Mouse (Mus musculus) lung, postnatal 36 days (tissue): ENCODE results near the gene Ier3.
A peak's percentile ranks its signal among the peaks of the same experiment; 100 is the strongest.
"Not testable (repeated sequence)": the region's sequence is repeated elsewhere in the genome, so short reads cannot be mapped to it uniquely, and the experiment has no call there.

ENCODE experiments used
- DNase-seq: peaks from one replicate; pipeline ENCODE4 v3.0.0; 2022; ENCODE audit warnings: mixed read lengths

Gene Ier3

GRCm38 (mm10) chr17:35837487-35837886 lies 16.0 kb downstream of the Ier3 start:
- peak; percentile 57 for DNase-seq

- peak; percentile 99 for DNase-seq
Measured at GRCm38 (mm10) chr17:35838122-35838544, 16.6 kb downstream of the Ier3 start, which contains the start of gene Tubb5. Gene Tubb5 (minus strand): TSS chr17:35838306.

- DNase-seq = no peak
Measured at GRCm38 (mm10) chr17:35838570-35838969, 17.1 kb downstream of the Ier3 start.

GRCm38 (mm10) chr17:35839002-35839401 lies 17.5 kb downstream of the Ier3 start:
- not testable (repeated sequence) for DNase-seq

GRCm38 (mm10) chr17:35840561-35840960 lies 19.1 kb downstream of the Ier3 start:
- no peak for DNase-seq

- peak; percentile 100 for DNase-seq
Measured at GRCm38 (mm10) chr17:35841076-35841950, 19.8 kb downstream of the Ier3 start, which contains the start of gene Mdc1. Gene Mdc1 (plus strand): TSS chr17:35841515.

GRCm38 (mm10) chr17:35842006-35842405 lies 20.5 kb downstream of the Ier3 start:
- DNase-seq = no peak

- DNase-seq = peak; percentile 33
Measured at GRCm38 (mm10) chr17:35843514-35843913, 22.0 kb downstream of the Ier3 start.

GRCm38 (mm10) chr17:35848112-35848511 lies 26.6 kb downstream of the Ier3 start:
- DNase-seq = no peak

GRCm38 (mm10) chr17:35850974-35851373 lies 29.5 kb downstream of the Ier3 start:
- DNase-seq = no peak

- DNase-seq = no peak
Measured at GRCm38 (mm10) chr17:35859371-35859770, 37.9 kb downstream of the Ier3 start.

GRCm38 (mm10) chr17:35859835-35860234 lies 38.4 kb downstream of the Ier3 start:
- DNase-seq = no peak

- no peak for DNase-seq
Measured at GRCm38 (mm10) chr17:35860831-35861197, 39.3 kb downstream of the Ier3 start.

- DNase-seq = peak; percentile 95
Measured at GRCm38 (mm10) chr17:35861198-35861857, 39.8 kb downstream of the Ier3 start, which contains the start of gene Nrm. Gene Nrm (plus strand): TSS chr17:35861318.

GRCm38 (mm10) chr17:35864832-35865353 lies 43.4 kb downstream of the Ier3 start:
- DNase-seq = no peak

- DNase-seq = peak; percentile 77
Measured at GRCm38 (mm10) chr17:35865481-35866280, 44.2 kb downstream of the Ier3 start, which contains the start of gene Ppp1r18. Gene Ppp1r18 (plus strand): TSS chr17:35865593.

- DNase-seq = peak; percentile 73
Measured at GRCm38 (mm10) chr17:35866281-35866831, 44.9 kb downstream of the Ier3 start.

GRCm38 (mm10) chr17:35866911-35867890 lies 45.7 kb downstream of the Ier3 start:
- peak; percentile 82 for DNase-seq

GRCm38 (mm10) chr17:35868165-35868820 lies 46.8 kb downstream of the Ier3 start:
- DNase-seq = peak; percentile 68

- DNase-seq = no peak
Measured at GRCm38 (mm10) chr17:35868961-35869345, 47.5 kb downstream of the Ier3 start.
